Mouse (Mus musculus): ENCODE measurements around the gene Etnk2. TPM values are rescaled to one million over a fixed set of nuclear protein-coding genes. Genes with fewer than 3 reads are reported as not detected.

The Etnk2 gene
- polyA plus RNA-seq, 1 experiment from 2014 or later: 1.7 TPM

- 55% methylated on average over 3 of the region's 3 CpGs for WGBS
- ATAC-seq (replicated peaks; ENCODE audit: extremely low read depth, insufficient read depth, low FRiP score): no peak
- H3K4me1 ChIP-seq (ENCODE audit: control insufficient read depth, insufficient read depth, low read length): 0 out of 2 replicates have a peak, but pooled peaks cover 4% of the 10 kb centered on the region
- H3K4me2 ChIP-seq (ENCODE audit: low read depth, low read length): no peak overlapping the region
- H3K36me3 ChIP-seq (ENCODE audit: control insufficient read depth, insufficient read depth): no peaks in the 10 kb centered on the region
- no peak overlapping the region for H3K4me3 ChIP-seq (ENCODE audit: low read length)
- no peak overlapping the region for H3K27ac ChIP-seq (ENCODE audit: low read length)
- no peak overlapping the region for H3K9ac ChIP-seq (ENCODE audit: low read length)
- H3K27me3 ChIP-seq (ENCODE audit: control insufficient read depth, insufficient read depth, low read length): no peaks in the 10 kb centered on the region
- H3K9me3 ChIP-seq (replicated peaks; ENCODE audit: control insufficient read depth, low read length): no peaks in the 10 kb centered on the region; the same call in 1 of the 2 replicates
Measured at GRCm38 (mm10) chr1:133347226-133347625, 16.1 kb upstream of the Etnk2 start.

GRCm38 (mm10) chr1:133347693-133348520, 15.5 kb upstream of the Etnk2 start:
- Histone ChIP-seq H3K27me3 (ENCODE audit: control insufficient read depth, insufficient read depth, low read length) (no peaks in the 10 kb centered on the region), H3K4me1 (ENCODE audit: control insufficient read depth, insufficient read depth, low read length) (0 out of 2 replicates have a peak, but pooled peaks cover 4% of the 10 kb centered on the region), H3K9me3 (replicated peaks; ENCODE audit: control insufficient read depth, low read length) (no peaks in the 10 kb centered on the region; the same call in 1 of the 2 replicates), H3K36me3 (ENCODE audit: control insufficient read depth, insufficient read depth) (no peaks in the 10 kb centered on the region), H3K4me2 (ENCODE audit: low read depth, low read length) (no peak overlapping the region), H3K4me3 (ENCODE audit: low read length) (no peak overlapping the region), H3K9ac (ENCODE audit: low read length) (no peak overlapping the region), H3K27ac (ENCODE audit: low read length) (no peak overlapping the region)
- no peak for ATAC-seq (replicated peaks; ENCODE audit: extremely low read depth, insufficient read depth, low FRiP score)
- WGBS: 46% methylated on average over 11 of the region's 11 CpGs

- H3K4me2 ChIP-seq (ENCODE audit: low read depth, low read length): no peak within 1 kb of the TSS
- peaks cover 10% of the 10 kb centered on the region; the same call in 1 of the 2 replicates for H3K27me3 ChIP-seq (ENCODE audit: control insufficient read depth, insufficient read depth, low read length)
- H3K9me3 ChIP-seq (replicated peaks; ENCODE audit: control insufficient read depth, low read length): no peaks in the 10 kb centered on the region; the same call in 1 of the 2 replicates
- ATAC-seq (replicated peaks; ENCODE audit: extremely low read depth, insufficient read depth, low FRiP score): no peak
- H3K9ac ChIP-seq (ENCODE audit: low read length): no peak within 1 kb of the TSS
- H3K4me1 ChIP-seq (ENCODE audit: control insufficient read depth, insufficient read depth, low read length): 0 out of 2 replicates have a peak, but pooled peaks cover 4% of the 10 kb centered on the region
- WGBS: 87% methylated on average over 1 of the region's 1 CpGs
- no peak within 1 kb of the TSS for H3K4me3 ChIP-seq (ENCODE audit: low read length)
- H3K36me3 ChIP-seq (ENCODE audit: control insufficient read depth, insufficient read depth): no peaks in the 10 kb centered on the region
- no peak within 1 kb of the TSS for H3K27ac ChIP-seq (ENCODE audit: low read length)
Measured at GRCm38 (mm10) chr1:133350210-133350609, 13.2 kb upstream of the Etnk2 start, which contains the start of gene Ren1. TSS of gene Ren1 (plus strand) at chr1:133350510.

DNA sequence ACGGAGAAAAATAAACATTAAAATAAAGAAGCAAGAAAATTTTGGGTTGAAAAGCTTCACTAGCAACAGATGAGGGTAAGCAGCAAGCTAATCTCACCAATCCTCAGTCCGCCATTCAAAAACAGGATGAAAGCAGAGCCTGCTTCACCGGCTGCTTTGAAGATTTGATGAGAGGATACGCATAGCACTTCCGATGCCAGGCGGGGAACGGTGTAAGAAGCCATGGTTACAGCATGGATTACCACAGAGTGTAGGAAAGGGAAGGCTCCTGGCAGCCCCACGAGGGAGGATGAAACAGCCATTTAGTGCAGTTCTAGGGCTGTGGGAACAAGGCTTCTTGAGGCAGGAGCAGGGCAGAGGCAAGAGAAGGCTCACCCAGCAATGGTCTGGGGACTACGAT, 11.6 kb upstream of the Etnk2 start:
- ATAC-seq (replicated peaks; ENCODE audit: extremely low read depth, insufficient read depth, low FRiP score): no peak
- H3K36me3 ChIP-seq (ENCODE audit: control insufficient read depth, insufficient read depth): no peaks in the 10 kb centered on the region
- H3K4me3 ChIP-seq (ENCODE audit: low read length): no peak overlapping the region
- H3K9ac ChIP-seq (ENCODE audit: low read length): no peak overlapping the region
- H3K4me1 ChIP-seq (ENCODE audit: control insufficient read depth, insufficient read depth, low read length): 0 out of 2 replicates have a peak, but pooled peaks cover 4% of the 10 kb centered on the region
- H3K27me3 ChIP-seq (ENCODE audit: control insufficient read depth, insufficient read depth, low read length): peaks cover 13% of the 10 kb centered on the region; the same call in 1 of the 2 replicates
- H3K9me3 ChIP-seq (replicated peaks; ENCODE audit: control insufficient read depth, low read length): no peaks in the 10 kb centered on the region
- H3K4me2 ChIP-seq (ENCODE audit: low read depth, low read length): no peak overlapping the region
- WGBS: 40% methylated on average over 9 of the region's 9 CpGs
- H3K27ac ChIP-seq (ENCODE audit: low read length): no peak overlapping the region

DNA sequence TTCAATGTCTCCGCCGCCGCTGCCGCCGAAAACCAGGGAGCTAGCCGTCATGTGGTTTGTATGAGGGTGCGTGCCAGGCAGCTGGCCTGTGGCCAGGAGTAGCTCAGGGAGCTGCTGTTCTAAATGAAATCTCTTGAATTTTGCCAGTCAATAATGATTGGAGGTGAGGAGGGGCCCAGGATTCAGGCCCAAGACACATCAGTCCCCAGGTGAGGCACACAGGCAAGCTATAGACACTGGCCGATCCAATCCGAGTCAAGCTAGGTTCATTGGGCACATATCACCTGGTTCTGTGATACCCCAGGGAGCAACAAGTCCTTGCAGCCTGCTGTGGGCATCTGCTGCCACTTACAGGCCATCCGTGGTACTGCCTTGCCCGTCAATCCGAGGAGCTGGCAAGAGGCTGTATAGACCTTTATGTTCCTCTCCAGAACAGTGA, 10.0 kb upstream of the Etnk2 start:
- ATAC-seq (replicated peaks; ENCODE audit: extremely low read depth, insufficient read depth, low FRiP score): no peak
- H3K9ac ChIP-seq (ENCODE audit: low read length): no peak overlapping the region
- peaks cover 13% of the 10 kb centered on the region; the same call in 1 of the 2 replicates for H3K27me3 ChIP-seq (ENCODE audit: control insufficient read depth, insufficient read depth, low read length)
- no peak overlapping the region for H3K27ac ChIP-seq (ENCODE audit: low read length)
- 36% methylated on average over 12 of the region's 12 CpGs for WGBS
- no peaks in the 10 kb centered on the region for H3K9me3 ChIP-seq (replicated peaks; ENCODE audit: control insufficient read depth, low read length)
- H3K4me1 ChIP-seq (ENCODE audit: control insufficient read depth, insufficient read depth, low read length): no peaks in the 10 kb centered on the region
- H3K4me3 ChIP-seq (ENCODE audit: low read length): no peak overlapping the region
- no peaks in the 10 kb centered on the region for H3K36me3 ChIP-seq (ENCODE audit: control insufficient read depth, insufficient read depth)
- H3K4me2 ChIP-seq (ENCODE audit: low read depth, low read length): no peak overlapping the region

DNA sequence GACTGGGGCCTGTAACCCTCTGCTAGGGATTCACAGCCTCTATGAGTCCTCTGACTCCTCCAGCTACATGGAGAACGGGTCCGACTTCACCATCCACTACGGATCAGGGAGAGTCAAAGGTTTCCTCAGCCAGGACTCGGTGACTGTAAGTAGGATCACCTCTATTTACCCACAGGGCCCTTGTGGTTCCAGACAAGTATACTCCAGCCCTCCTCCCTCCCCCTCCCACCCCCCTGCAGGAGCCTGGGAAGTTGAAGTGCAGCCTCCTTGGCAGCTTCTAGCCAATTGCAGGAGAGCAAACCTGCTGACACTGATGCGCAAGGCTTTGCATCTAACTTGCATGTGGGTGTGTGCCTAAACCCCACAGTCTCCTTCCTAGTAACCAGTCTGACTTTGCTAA, 7.9 kb upstream of the Etnk2 start:
- no peak overlapping the region for H3K27ac ChIP-seq (ENCODE audit: low read length)
- no peak overlapping the region for H3K9ac ChIP-seq (ENCODE audit: low read length)
- H3K36me3 ChIP-seq (ENCODE audit: control insufficient read depth, insufficient read depth): no peaks in the 10 kb centered on the region
- no peak overlapping the region for H3K4me2 ChIP-seq (ENCODE audit: low read depth, low read length)
- no peak for ATAC-seq (replicated peaks; ENCODE audit: extremely low read depth, insufficient read depth, low FRiP score)
- no peaks in the 10 kb centered on the region for H3K9me3 ChIP-seq (replicated peaks; ENCODE audit: control insufficient read depth, low read length)
- H3K4me3 ChIP-seq (ENCODE audit: low read length): no peak overlapping the region
- H3K27me3 ChIP-seq (ENCODE audit: control insufficient read depth, insufficient read depth, low read length): peaks cover 19% of the 10 kb centered on the region
- WGBS: 58% methylated on average over 5 of the region's 5 CpGs
- no peaks in the 10 kb centered on the region for H3K4me1 ChIP-seq (ENCODE audit: control insufficient read depth, insufficient read depth, low read length)

DNA sequence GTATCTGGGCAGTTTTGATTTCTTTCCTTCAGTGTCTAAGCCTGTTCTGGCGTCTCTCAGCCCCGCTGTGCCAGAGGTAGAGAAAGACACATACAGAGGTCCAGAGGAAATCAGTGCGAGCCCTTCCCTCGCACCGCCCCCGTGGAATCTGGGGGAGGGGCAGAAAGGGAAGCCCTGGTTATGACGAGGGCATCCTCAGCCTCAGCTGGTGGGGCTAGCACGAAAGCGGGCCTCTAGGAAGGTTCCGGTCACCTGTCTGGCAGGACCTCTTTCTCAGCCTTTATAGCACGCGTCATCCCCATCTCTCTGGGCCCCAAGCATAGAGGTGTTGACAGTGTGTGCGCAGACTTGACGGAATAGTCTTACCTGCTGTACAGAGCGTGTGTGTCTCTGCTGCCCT, 7.5 kb upstream of the Etnk2 start:
- ATAC-seq (replicated peaks; ENCODE audit: extremely low read depth, insufficient read depth, low FRiP score): no peak
- H3K9me3 ChIP-seq (replicated peaks; ENCODE audit: control insufficient read depth, low read length): no peaks in the 10 kb centered on the region
- no peak overlapping the region for H3K4me3 ChIP-seq (ENCODE audit: low read length)
- H3K27ac ChIP-seq (ENCODE audit: low read length): no peak overlapping the region
- no peak overlapping the region for H3K4me2 ChIP-seq (ENCODE audit: low read depth, low read length)
- 49% methylated on average over 15 of the region's 15 CpGs for WGBS
- no peaks in the 10 kb centered on the region for H3K4me1 ChIP-seq (ENCODE audit: control insufficient read depth, insufficient read depth, low read length)
- peaks cover 19% of the 10 kb centered on the region for H3K27me3 ChIP-seq (ENCODE audit: control insufficient read depth, insufficient read depth, low read length)
- no peak overlapping the region for H3K9ac ChIP-seq (ENCODE audit: low read length)
- no peaks in the 10 kb centered on the region for H3K36me3 ChIP-seq (ENCODE audit: control insufficient read depth, insufficient read depth)

- no peak overlapping the region for H3K27ac ChIP-seq (ENCODE audit: low read length)
- H3K36me3 ChIP-seq (ENCODE audit: control insufficient read depth, insufficient read depth): no peaks in the 10 kb centered on the region
- H3K4me3 ChIP-seq (ENCODE audit: low read length): no peak overlapping the region
- H3K27me3 ChIP-seq (ENCODE audit: control insufficient read depth, insufficient read depth, low read length): peaks cover 19% of the 10 kb centered on the region
- 55% methylated on average over 8 of the region's 8 CpGs for WGBS
- H3K4me2 ChIP-seq (ENCODE audit: low read depth, low read length): no peak overlapping the region
- no peaks in the 10 kb centered on the region for H3K9me3 ChIP-seq (replicated peaks; ENCODE audit: control insufficient read depth, low read length)
- H3K4me1 ChIP-seq (ENCODE audit: control insufficient read depth, insufficient read depth, low read length): no peaks in the 10 kb centered on the region
- ATAC-seq (replicated peaks; ENCODE audit: extremely low read depth, insufficient read depth, low FRiP score): no peak
- H3K9ac ChIP-seq (ENCODE audit: low read length): no peak overlapping the region
Measured at GRCm38 (mm10) chr1:133356330-133356729, 7.0 kb upstream of the Etnk2 start.

DNA sequence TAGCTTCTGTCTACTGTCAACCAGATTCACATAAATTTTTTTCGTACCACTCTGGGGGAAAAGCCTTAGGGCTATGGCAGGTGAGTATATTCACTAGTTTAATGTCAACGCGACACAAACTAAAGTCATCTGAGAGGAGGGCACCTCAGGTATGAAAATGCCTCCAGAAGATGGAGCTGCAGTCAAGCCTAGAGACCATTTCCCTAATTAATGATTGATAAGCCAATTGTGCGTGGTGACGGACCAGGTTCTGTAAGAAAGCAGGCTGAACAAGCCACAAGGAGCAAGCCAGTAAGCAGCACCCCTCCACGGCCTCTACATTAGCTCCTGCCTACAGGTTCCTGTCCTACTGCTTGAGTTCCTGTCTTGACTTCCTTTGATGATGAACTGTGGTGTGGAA, 2.4 kb upstream of the Etnk2 start:
- no peak overlapping the region for H3K9ac ChIP-seq (ENCODE audit: low read length)
- H3K9me3 ChIP-seq (replicated peaks; ENCODE audit: control insufficient read depth, low read length): no peaks in the 10 kb centered on the region
- WGBS: 88% methylated on average over 6 of the region's 6 CpGs
- H3K4me3 ChIP-seq (ENCODE audit: low read length): no peak overlapping the region
- ATAC-seq (replicated peaks; ENCODE audit: extremely low read depth, insufficient read depth, low FRiP score): no peak
- peaks cover 31% of the 10 kb centered on the region for H3K27me3 ChIP-seq (ENCODE audit: control insufficient read depth, insufficient read depth, low read length)
- no peak overlapping the region for H3K4me2 ChIP-seq (ENCODE audit: low read depth, low read length)
- H3K4me1 ChIP-seq (ENCODE audit: control insufficient read depth, insufficient read depth, low read length): peaks cover 19% of the 10 kb centered on the region
- H3K27ac ChIP-seq (ENCODE audit: low read length): no peak overlapping the region
- no peaks in the 10 kb centered on the region for H3K36me3 ChIP-seq (ENCODE audit: control insufficient read depth, insufficient read depth)
